Mouse (Mus musculus) brain, embryonic 14.5 days (tissue): Measurements from ENCODE around the gene Ifih1. TPM values are rescaled to one million over a fixed set of nuclear protein-coding genes. Genes with fewer than 3 reads are reported as not detected.
A peak's percentile ranks its signal among the peaks of the same experiment; 100 is the strongest.

Source experiments
- DNase-seq: peaks from one replicate; pipeline ENCODE4 v3.0.0-alpha.2; 2011; ENCODE audit warnings: low read depth
- CTCF ChIP-seq: fragments of 200-500 bp; IDR thresholded peaks from 2 replicates; pipeline ENCODE4 v1.5.1; 2012; ENCODE audit warnings: inconsistent platforms, mild to moderate bottlenecking, moderate library complexity, borderline replicate concordance; ENCODE audit not compliant: insufficient read depth, insufficient read length; ENCODE audit errors: extremely low read depth
- POLR2A ChIP-seq: fragments of 200-500 bp; IDR thresholded peaks from 2 replicates; pipeline ENCODE4 v1.6.1; 2012; ENCODE audit warnings: mild to moderate bottlenecking, inconsistent platforms, borderline replicate concordance; ENCODE audit not compliant: poor library complexity, insufficient read depth, insufficient read length, severe bottlenecking; ENCODE audit errors: extremely low read depth
- polyA plus RNA-seq: library from polyadenylated mRNA; depleted of rRNA; stranded (reverse); fragments of >200 nt; gene quantifications from 2 replicates; pipeline ENCODE4 v1.2.3, GENCODE M21; 2012; rRNA removed

Gene Ifih1
- polyA plus RNA-seq = 0.40 and 0.72 TPM in 2 replicates

DNA sequence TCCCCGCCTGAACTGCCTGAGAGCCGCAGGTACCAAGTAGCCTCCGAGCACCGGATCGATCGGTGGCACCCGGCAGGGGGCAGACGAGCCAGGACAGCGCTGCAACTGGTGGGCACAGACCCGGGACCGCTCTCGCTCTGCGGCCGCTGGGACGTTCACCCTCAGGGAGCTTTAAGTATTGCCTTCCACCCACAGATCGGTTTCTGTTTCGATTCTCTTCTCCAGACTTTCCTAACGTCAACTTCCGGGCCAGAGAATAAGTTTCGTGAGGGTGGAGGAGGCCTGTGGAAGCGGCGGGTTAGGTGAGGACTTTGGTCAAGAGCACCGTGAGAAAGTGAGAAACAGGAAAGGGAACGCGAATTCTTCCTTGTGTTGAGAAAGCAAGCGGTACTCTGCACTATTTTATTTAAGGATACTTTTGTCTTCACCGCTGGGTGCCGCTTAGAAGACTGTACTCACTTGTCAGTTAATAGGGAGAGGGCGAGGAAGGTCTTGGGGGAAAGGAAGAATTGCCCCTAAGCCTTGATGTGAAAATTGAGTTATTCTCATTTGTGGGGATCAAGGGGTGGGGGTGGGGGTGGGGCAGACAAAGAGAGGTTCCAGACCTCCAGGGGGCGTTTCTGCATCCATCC is at the start of gene Ifih1:
Gene Ifih1, minus strand, starts transcription at position 242 of the 632 bp plus-strand sequence.
- peak; percentile 53 for TF ChIP-seq CTCF
- TF ChIP-seq POLR2A = no peak

DNA sequence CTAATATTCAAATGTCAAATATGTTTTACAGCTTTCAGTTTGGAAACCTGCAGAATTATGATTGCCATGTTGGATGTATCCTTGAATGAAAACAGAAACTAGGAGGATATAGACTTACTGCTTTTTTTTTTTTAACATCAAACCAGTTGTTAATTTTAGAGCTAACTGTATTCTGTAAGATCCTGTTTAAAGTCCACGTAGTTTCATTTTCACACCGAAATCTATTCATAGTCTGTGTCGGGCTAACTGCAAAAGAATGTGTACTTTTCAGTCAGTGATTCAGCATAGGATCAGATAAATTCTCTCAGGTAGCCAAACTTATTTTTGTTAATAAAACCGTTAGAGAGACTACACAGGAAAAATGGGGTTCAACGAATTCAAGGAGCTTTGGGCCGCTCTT is 39.9 kb upstream of the Ifih1 start:
- no peak for DNase-seq
- TF ChIP-seq POLR2A (no peak), CTCF (no peak)

More for the DNA sequence above, at the start of gene Ifih1:
- peak; percentile 77 for DNase-seq

- no peak for DNase-seq
- TF ChIP-seq POLR2A (no peak), CTCF (no peak)
Observed at GRCm38 (mm10) chr2:62684989-62685595, 39.0 kb upstream of the Ifih1 start.

DNA sequence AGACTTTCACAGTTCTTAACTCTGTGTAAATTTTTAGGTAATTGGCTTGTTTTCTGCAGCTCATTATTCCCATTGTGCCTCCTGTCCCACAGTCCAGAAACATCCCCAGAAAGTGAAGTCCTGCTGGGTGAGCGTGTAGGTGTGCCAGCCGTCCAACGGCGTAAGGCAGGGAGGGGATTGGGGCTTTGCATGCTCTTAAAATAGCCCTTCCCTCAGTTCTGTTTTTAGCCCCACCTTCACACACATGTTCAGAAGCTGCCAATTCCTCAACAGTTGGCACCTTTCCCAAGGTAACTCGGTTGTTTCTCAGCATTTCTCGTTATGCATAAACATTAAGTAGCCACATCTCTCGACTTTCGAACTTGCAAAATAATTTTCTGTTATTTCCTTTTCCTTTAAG is 35.6 kb upstream of the Ifih1 start:
- TF ChIP-seq CTCF (no peak), POLR2A (no peak)
- DNase-seq = peak; percentile 58

DNA sequence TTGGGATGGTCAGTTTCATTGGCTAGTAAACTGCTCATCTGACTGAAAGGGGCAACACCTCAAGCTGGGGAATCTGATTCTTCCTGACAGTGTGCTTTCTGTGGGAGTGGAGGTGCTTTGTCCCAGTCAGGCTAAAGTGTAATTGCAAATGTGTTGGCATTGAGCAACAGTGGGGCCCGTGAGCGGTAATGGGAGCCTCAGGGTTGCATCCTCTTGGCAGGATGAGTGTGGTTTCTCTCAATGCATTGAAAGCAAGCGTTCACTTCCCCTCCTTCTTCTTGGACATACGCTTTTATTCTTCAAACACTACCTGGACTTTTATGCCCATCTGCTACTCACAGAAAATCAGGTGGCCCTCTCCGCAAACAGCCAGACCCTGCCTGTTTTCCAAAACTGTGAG is 26.7 kb upstream of the Ifih1 start:
- no peak for DNase-seq
- no peak for TF ChIP-seq POLR2A
- TF ChIP-seq CTCF = no peak

DNA sequence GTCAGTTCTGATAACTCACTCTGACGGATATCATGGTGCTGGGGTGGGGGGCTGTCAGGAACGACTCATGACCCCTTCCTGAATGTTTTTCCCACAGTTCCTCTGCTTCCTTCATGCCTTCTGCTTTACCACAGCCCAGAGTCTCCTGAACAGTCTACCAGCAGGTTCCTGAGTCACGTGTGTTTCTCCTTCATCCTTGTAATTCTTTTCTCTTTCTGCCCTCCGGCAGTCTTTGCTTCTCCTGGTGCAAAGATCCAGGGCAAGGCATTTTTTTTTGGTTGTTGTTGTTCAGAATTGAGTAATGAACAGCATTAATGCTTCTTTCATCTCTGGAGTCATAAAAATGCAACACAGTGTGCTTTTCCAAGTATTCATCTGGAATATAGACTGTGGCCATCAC is 24.7 kb upstream of the Ifih1 start:
- TF ChIP-seq POLR2A (no peak), CTCF (no peak)
- no peak for DNase-seq

DNA sequence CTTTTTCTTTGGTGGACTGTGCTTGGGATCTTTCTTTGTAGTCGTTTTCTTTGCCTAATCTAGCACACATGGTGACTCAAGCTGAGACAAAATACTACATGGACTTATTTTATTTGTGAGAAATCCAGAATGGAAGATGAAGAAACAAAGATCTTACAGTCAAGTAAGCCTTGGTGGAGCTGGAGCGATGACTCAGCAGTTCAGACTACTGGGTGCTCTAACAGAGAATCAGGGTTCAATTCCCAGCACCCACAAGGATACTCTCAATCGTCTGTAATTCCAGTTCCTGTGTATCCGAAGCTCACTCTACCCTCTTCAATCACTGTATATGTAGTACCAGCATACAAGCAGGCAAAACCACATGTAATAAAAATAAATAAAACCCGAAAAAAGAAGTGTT is 24.2 kb upstream of the Ifih1 start:
- DNase-seq = no peak
- no peak for TF ChIP-seq POLR2A
- no peak for TF ChIP-seq CTCF

GRCm38 (mm10) chr2:62669848-62670247 is 23.8 kb upstream of the Ifih1 start:
- no peak for DNase-seq
- TF ChIP-seq POLR2A (no peak), CTCF (no peak)

DNA sequence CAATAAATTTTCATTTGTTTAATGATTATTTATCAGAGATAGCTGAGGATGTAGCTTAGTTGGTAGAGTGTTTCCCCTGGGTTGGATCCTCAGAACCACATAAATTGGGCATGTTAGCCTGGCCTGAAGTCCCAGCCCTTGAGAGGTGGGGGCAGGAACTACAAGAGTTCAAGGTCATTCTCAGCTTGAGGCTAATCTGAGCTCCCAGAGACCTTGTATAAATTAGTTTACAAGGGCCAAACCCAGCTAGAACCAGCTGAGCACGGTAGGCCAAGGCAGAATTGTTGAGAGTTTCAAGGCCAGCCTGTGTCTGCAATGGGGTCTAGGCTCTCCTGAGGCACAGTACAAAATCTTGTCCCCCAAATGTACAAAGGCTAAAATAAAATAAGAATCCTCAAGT is 19.5 kb upstream of the Ifih1 start:
- TF ChIP-seq CTCF (no peak), POLR2A (no peak)
- no peak for DNase-seq

DNA sequence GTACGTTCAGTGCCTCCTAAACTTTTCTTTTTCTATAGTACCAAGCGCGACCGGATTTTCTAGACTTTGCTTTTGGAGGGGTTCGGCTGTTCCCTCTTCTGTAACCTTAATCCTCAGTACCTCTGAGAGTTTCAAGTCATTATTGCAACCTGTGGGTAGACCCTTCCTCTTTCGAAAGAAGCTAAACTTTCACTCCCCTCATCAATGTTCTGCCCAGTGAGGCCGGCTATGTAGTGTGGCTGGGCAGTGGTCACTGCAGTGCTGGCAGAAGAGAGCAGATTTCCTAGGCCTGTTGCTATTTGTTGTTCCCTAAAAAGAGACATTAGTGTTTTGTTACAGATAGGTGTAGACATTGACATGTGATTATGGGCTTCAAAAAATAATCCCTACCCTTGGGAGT is 18.8 kb upstream of the Ifih1 start:
- no peak for DNase-seq
- no peak for TF ChIP-seq CTCF
- no peak for TF ChIP-seq POLR2A

- DNase-seq = peak; percentile 93
- TF ChIP-seq CTCF (no peak), POLR2A (no peak)
Observed at GRCm38 (mm10) chr2:62664135-62664670, 18.1 kb upstream of the Ifih1 start, which contains the start of gene Gca. Gene Gca (plus strand): TSS chr2:62664285.

DNA sequence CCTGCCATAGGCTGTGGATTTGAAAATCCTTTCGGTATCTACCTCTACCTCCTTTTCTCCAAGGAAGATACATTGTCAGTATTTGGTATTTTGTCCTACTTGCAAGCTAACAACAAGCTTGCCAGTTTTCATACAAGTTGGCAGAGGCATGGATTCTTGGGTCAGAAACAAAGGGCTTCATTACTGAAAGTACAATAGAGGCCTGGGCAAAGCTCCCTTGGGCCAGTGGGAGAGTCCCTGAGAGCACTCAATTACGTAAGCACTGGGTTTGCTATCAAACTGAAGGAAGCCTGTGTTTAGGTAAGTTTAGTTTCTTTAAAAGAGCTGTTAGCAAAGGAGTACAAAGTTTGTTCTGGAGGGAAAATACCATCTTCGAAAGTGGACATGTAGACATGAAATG is 16.5 kb upstream of the Ifih1 start:
- DNase-seq = peak; percentile 80

GRCm38 (mm10) chr2:62660565-62660964 is 14.5 kb upstream of the Ifih1 start:
- TF ChIP-seq POLR2A = no peak
- no peak for TF ChIP-seq CTCF
- no peak for DNase-seq

More for the DNA sequence above, 16.5 kb upstream of the Ifih1 start:
- TF ChIP-seq POLR2A (no peak), CTCF (no peak)

DNA sequence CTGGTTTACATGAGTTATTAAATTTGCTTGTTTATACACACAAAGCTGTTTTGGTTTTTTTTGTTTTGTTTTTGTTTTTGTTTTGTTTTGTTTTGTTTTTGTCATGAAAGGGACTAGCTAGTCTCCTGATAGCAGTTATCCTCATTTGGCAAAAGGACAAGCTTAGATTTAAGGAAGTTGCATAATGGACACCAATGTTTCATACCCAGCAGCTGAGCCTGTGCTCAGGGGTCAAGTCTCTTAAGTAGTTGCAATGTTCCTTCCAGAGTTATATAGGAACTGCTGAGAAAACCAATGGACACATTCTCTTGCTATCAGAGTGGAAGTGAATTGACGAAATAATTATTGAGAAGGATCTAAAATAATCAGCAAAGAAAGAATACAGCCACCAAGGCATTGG is 10.0 kb upstream of the Ifih1 start:
- no peak for DNase-seq
- TF ChIP-seq CTCF (no peak), POLR2A (no peak)
